Mouse (Mus musculus): Measurements from ENCODE around the gene Wiz.

The Wiz gene

DNA sequence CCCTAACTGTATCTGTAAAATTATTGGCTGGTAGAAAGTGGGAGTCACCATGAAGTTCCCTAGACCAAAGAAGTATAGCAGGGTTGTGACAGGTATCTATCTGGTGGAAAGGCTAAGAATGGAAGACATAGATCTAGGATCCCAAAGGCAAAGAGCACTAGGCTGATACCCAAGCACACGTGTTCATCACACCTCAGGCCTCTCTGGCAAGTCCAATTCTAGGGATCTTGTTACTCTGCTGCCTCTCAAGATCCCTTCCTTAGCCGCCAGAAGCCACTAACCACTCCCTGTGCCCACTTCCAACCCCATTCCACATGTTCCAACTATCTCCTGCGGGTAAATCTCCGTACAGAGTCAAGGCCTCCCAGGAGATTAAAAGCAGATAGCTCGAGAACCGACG is 69.3 kb downstream of the Wiz start:
- in situ Hi-C loops (cut with MboI; ENCODE audit: low pct_unique_long_range_greater_than_20kb in 1 of 2, low sequenced_read_pairs in 2 of 2, unreplicated experiment in 1 of 2) = no loop called here

DNA sequence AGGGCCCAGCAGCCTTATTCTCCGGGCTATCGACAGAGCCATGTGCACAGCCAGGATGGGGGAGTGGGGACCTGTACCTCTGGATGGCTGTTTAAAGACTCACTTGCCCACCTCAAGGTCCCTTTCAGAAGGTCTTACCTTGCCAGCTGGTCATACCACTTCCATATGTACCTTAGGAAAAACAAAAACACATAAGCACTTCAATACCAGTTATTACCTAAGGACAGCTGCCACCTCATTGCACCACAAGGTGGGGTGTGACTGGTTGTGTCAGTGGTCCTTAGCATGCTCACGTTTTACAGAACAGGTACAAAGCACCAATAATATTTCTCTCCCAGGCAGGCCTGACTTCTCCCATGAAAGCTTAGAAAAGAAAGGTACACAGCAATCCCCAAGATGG is 71.5 kb downstream of the Wiz start:
- in situ Hi-C loops (cut with MboI; ENCODE audit: low pct_unique_long_range_greater_than_20kb in 1 of 2, low sequenced_read_pairs in 2 of 2, unreplicated experiment in 1 of 2) = no loop called here

DNA sequence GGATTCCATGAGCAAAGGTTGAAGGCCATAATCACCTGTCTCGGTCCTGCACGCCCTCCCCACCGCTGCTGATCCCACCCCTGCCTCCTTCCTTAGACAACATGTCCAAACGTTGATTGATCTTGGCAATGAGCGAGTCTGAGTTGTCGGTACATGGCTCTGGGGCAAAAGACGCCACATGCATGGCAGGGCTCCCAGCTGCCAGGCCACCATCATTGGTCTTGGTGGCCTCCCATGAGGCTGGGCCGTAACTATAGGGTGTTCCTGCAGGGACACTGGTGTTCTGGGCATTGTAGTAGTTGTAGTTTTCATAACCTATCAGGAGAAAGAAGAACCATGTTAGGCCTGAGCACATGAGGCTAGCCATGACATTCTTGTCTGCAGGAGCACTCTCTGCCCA is 72.2 kb downstream of the Wiz start:
- in situ Hi-C loops (cut with MboI; ENCODE audit: low pct_unique_long_range_greater_than_20kb in 1 of 2, low sequenced_read_pairs in 2 of 2, unreplicated experiment in 1 of 2) = no loop called here

DNA sequence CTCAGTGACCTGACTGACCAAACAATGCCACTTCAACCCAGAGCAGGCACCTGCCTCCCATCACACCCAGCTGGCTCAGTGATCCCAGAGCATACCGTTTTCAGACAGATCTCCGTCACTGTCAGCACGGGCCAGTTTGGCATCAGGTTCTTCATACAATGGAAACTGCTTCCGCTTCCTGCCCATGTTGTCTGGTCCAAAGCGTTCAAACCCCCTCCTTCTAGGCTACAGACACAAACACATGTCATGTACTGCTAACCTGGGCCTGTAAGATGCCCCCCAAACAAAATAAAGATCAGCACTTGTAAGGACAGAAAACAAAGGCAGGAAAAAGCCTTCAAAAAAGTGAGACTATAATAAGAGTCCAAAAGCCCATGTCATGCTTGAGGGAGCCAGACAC is 73.7 kb downstream of the Wiz start:
- in situ Hi-C loops (cut with MboI; ENCODE audit: low pct_unique_long_range_greater_than_20kb in 1 of 2, low sequenced_read_pairs in 2 of 2, unreplicated experiment in 1 of 2) = no loop called here

DNA sequence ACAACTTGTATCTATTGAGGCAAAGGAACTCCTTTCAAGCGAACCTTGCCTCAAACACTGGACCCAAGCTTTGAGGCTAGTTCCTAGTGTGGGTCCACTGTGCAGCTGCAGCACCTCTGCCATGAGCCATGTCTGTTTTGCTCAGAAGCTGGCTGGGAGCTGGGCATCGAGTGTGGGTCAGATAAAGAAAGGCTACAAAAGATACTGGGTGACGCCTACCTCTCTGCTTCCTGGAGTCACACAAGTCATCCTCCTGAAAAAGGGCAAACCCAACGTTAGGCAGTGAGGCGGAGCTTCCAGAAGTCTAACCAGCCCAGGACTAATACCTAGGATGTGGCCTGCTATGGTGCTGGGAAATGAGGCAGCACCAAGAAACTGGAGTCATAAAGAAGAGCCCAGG is 75.3 kb downstream of the Wiz start:
- in situ Hi-C loops (cut with MboI; ENCODE audit: low pct_unique_long_range_greater_than_20kb in 1 of 2, low sequenced_read_pairs in 2 of 2, unreplicated experiment in 1 of 2) = no loop called here

DNA sequence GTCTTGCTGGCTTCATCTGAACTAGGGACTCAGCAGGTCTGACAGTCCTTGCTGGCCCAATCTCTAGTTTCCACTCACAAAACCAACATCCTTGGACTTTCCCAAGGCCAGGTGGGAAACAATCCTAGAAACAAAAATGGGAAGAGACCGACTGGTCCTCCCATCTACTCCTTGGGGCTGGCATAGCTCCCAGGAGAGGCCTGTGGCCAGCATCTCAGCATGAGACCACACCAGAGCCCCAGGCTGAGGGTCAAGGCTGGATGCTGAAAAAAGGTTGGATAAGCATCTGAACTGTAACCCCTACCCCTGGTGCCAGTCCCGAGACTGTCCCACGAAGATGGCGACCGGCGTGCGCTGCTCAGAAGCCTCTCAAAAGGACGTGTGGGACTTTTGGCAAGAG is 76.4 kb downstream of the Wiz start:
- in situ Hi-C loops (cut with MboI; ENCODE audit: low pct_unique_long_range_greater_than_20kb in 1 of 2, low sequenced_read_pairs in 2 of 2, unreplicated experiment in 1 of 2) = no loop called here

DNA sequence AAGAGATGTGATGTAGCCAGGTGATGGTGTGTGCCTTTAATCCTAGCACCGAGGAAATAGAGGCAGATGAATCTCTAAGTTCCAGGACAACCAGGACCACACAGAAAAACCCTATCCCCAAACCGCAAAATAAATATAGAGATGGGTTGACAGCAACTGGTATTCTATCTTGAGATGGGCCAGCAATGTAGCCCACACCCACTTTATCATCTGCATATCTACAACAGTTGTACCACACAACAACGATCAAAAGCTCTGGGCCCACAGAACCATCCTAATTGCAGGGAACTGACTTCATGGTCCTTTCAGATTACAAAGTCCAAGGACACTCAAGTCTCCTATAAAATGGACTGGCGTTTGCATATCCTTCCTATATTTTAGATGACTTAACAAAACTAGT is 81.3 kb downstream of the Wiz start:
- in situ Hi-C loops (cut with MboI; ENCODE audit: low pct_unique_long_range_greater_than_20kb in 1 of 2, low sequenced_read_pairs in 2 of 2, unreplicated experiment in 1 of 2) = no loop called here
